Mouse (Mus musculus) forebrain, postnatal 0 days (tissue): ENCODE data around the gene Plcb4. TPM values are rescaled to one million over a fixed set of nuclear protein-coding genes. Genes with fewer than 3 reads are reported as not detected.

Experiments
- ATAC-seq: fragments of 200-750 bp; cut with Nextera tagmentation; 2 replicates; pipeline ENCODE4 v1.8.0; 2017; ENCODE audit warnings: mild to moderate bottlenecking, moderate library complexity
- DNase-seq: peaks from one replicate; pipeline ENCODE4 v3.0.0-alpha.2; 2015
- H3K27ac ChIP-seq: fragments of 300-500 bp; sonication (generic); 2 replicates; pipeline ENCODE4 v1.5.1; 2014; ENCODE audit warnings: low read depth, mild to moderate bottlenecking, antibody characterized with exemption, low read length, moderate library complexity, mixed read lengths
- H3K27me3 ChIP-seq: fragments of 300-500 bp; sonication (generic); 2 replicates; pipeline ENCODE4 v1.6.1; 2014; ENCODE audit warnings: mild to moderate bottlenecking, low read length, mixed read lengths; ENCODE audit not compliant: insufficient read depth
- H3K36me3 ChIP-seq: fragments of 300-500 bp; sonication (generic); 2 replicates; pipeline ENCODE4 v1.6.1; 2014; ENCODE audit warnings: mild to moderate bottlenecking, moderate library complexity; ENCODE audit not compliant: insufficient read depth
- H3K4me1 ChIP-seq: fragments of 300-500 bp; sonication (generic); 2 replicates; pipeline ENCODE4 v1.6.1; 2014; ENCODE audit warnings: antibody characterized with exemption; ENCODE audit not compliant: insufficient read depth
- H3K4me2 ChIP-seq: fragments of 300-500 bp; sonication (generic); 2 replicates; pipeline ENCODE4 v1.6.1; 2014; ENCODE audit warnings: low read depth, mild to moderate bottlenecking, moderate library complexity
- H3K4me3 ChIP-seq: fragments of 300-500 bp; sonication (generic); 2 replicates; pipeline ENCODE4 v1.5.1; 2014; ENCODE audit warnings: low read depth, low read length, mixed read lengths
- H3K9ac ChIP-seq: fragments of 300-500 bp; sonication (generic); 2 replicates; pipeline ENCODE4 v1.6.1; 2014; ENCODE audit warnings: mild to moderate bottlenecking
- H3K9me3 ChIP-seq: fragments of 300-500 bp; sonication (generic); 2 replicates; pipeline ENCODE4 v1.6.1; 2016; ENCODE audit warnings: low read length
- CTCF ChIP-seq: sonication (generic); IDR thresholded peaks from 2 replicates; pipeline ENCODE4 v1.5.1; 2016; ENCODE audit warnings: antibody characterized with exemption, control low read depth, low read depth
- WGBS: fragments of 180-500 bp; shearing (Covaris S2); extraction: QIAGEN DNeasy Blood & Tissue Kit; methylation state at CpG from one replicate; pipeline ENCODE4 v1.1.7; 2014; 5-methylcytosine and 5-hydroxymethylcytosine counted together
- polyA plus RNA-seq: library from polyadenylated mRNA; unstranded; fragments of >200 nt; fragmentation: Nextera tagmentation; extraction: Ambion mirVana; gene quantifications from 2 replicates; pipeline ENCODE4 v1.2.1, GENCODE M21; 2015
- total RNA-seq: library from RNA; depleted of rRNA; stranded (reverse); fragments of >200 nt; gene quantifications from 2 replicates; pipeline ENCODE4 v1.2.3, GENCODE M21; 2014

Plcb4 gene
- total and polyA plus RNA-seq, 2 experiments from 2014 or later: 15.5 to 39.7 TPM

- Histone ChIP-seq H3K4me3 (peak overlapping the region; percentile 38), H3K36me3 (no peaks in the 10 kb centered on the region), H3K9ac (peak overlapping the region; percentile 40), H3K27ac (no peak overlapping the region), H3K27me3 (peaks cover 14% of the 10 kb centered on the region; the same call in 1 of the 2 replicates), H3K4me2 (peak overlapping the region; percentile 79), H3K9me3 (no peaks in the 10 kb centered on the region), H3K4me1 (peaks cover 5% of the 10 kb centered on the region)
- ATAC-seq (peak; percentile 79), DNase-seq (peak; percentile 55)
- TF ChIP-seq CTCF: no peak
- 2% methylated on average over 19 of the region's 19 CpGs for WGBS
These were observed 399.1 kb downstream of the Plcb4 start for GRCm38 (mm10) chr2:136057861-136058331.

GRCm38 (mm10) chr2:136058398-136058797 lies 399.6 kb downstream of the Plcb4 start:
- ATAC-seq (peak; percentile 44; the same call in 1 of the 2 replicates), DNase-seq (no peak)
- Histone ChIP-seq H3K4me3 (peak overlapping the region; percentile 38), H3K27me3 (peaks cover 14% of the 10 kb centered on the region; the same call in 1 of the 2 replicates), H3K9ac (peak overlapping the region; percentile 40), H3K4me1 (peaks cover 5% of the 10 kb centered on the region), H3K36me3 (no peaks in the 10 kb centered on the region), H3K4me2 (peak overlapping the region; percentile 79), H3K9me3 (no peaks in the 10 kb centered on the region), H3K27ac (no peak overlapping the region)
- WGBS: 1% methylated on average over 7 of the region's 7 CpGs
- TF ChIP-seq CTCF: no peak

- WGBS: 2% methylated on average over 37 of the region's 37 CpGs
- no peaks in the 10 kb centered on the region for H3K36me3 ChIP-seq
- peaks cover 14% of the 10 kb centered on the region; the same call in 1 of the 2 replicates for H3K27me3 ChIP-seq
- ATAC-seq: peak; percentile 36; the same call in 1 of the 2 replicates
- H3K9ac ChIP-seq: peak overlapping the region; percentile 37
- no peak overlapping the region for H3K27ac ChIP-seq
- H3K4me3 ChIP-seq: peak overlapping the region; percentile 38
- DNase-seq: no peak
- TF ChIP-seq CTCF: no peak
- H3K4me2 ChIP-seq: peak overlapping the region; percentile 79
- H3K4me1 ChIP-seq: peaks cover 5% of the 10 kb centered on the region
- no peaks in the 10 kb centered on the region for H3K9me3 ChIP-seq
These were observed 400.3 kb downstream of the Plcb4 start for GRCm38 (mm10) chr2:136059029-136059669.
